Mouse (Mus musculus) adrenal gland, adult (tissue): ENCODE results near the gene Aldh3b1.

Experiments
- DNase-seq, 2 experiments: peaks; one replicate each; pipeline ENCODE4 v3.0.0; 2022 to 2023; ENCODE audit warnings: low spot score in 1 of 2; ENCODE audit not compliant: inconsistent age in 2 of 2

Aldh3b1 gene

DNA sequence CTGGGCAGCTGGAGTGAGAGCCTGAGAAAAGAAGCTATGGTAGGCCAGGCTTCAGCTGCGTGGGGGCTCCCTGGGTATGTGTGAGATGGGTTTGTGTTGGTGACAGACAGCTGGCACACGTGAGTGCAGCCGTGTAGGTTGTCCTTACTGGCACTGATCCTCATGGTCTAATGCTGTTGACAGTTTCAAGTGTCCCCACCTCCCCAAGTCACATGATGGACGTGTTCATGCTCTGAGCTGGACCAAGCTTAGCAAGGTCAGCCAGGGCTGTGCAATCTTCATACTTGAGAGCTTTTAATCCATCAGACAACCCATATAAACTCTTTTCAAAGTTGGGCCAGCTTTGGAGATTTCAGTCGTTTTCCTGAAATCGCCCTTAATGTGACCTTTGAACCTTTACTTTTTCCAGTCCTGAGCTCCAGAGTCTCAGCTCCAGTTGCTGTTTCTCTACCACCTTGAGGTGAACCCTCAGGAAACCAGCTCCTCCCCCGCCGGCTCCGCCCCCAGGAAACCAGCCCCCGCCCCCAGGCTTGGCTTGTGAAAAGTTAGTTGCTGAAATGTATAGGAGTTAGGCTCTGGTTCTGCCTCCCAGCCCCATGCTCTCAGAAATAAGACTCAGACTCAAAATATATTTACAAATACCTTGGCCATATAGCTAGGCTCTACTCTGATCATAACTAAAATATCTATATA lies 16.4 kb upstream of the Aldh3b1 start:
- DNase-seq, result peak in 1 of 2 experiments; percentile 71

DNA sequence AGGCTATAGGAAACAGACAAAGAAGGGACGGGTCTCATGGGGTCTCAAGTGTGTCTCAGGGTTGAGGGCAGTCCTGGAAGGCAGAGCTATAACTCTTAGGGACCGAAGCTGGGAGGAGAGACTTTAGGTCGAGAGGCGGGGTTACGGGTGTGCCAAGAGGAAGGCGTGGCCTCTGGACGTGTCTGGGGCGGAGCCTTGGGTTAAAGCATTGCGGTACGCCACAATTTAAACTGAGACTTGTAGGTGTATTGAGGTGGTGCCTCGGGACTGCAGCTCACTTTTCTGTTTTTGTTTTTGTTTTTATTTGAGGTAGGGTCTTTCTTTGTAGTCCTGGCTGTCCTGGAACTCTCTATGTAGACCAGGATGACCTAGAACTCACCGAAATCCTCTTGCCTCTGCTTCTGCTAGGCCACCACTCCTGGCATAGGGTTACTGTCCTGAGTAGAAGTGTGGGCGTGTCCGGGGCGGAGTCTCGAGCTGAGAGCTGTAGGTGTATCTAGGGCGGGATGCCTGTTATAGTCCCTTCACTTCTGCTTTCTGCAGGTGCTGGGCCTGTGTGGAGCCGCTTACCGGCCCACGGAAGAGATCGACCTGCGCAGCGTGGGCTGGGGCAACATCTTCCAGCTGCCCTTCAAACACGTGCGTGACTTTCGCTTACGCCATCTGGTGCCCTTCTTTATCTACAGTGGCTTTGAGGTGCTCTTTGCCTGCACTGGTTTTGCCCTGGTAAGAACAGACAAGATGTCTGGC lies 13.6 kb upstream of the Aldh3b1 start:
- DNase-seq, result peak; percentile 34 to 74

DNA sequence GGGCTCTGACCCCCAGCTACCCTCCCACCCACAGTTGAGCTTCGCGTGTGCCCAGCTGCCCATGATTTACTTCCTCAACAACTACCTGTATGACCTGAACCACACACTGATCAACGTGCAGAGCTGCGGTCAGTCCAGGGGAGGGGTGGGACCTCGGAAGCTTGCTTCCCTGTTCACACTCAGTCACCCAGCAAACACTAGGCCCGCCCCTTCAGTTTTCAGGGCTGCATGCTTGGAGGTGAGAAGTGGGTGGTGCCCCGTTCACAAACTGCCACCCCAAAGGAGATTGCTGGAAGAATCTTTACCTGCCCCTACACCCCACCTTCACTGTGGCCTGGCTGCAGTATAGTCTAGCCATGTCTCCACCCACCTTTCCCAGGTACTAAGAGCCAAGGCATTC lies 12.7 kb upstream of the Aldh3b1 start:
- no peak for DNase-seq

DNA sequence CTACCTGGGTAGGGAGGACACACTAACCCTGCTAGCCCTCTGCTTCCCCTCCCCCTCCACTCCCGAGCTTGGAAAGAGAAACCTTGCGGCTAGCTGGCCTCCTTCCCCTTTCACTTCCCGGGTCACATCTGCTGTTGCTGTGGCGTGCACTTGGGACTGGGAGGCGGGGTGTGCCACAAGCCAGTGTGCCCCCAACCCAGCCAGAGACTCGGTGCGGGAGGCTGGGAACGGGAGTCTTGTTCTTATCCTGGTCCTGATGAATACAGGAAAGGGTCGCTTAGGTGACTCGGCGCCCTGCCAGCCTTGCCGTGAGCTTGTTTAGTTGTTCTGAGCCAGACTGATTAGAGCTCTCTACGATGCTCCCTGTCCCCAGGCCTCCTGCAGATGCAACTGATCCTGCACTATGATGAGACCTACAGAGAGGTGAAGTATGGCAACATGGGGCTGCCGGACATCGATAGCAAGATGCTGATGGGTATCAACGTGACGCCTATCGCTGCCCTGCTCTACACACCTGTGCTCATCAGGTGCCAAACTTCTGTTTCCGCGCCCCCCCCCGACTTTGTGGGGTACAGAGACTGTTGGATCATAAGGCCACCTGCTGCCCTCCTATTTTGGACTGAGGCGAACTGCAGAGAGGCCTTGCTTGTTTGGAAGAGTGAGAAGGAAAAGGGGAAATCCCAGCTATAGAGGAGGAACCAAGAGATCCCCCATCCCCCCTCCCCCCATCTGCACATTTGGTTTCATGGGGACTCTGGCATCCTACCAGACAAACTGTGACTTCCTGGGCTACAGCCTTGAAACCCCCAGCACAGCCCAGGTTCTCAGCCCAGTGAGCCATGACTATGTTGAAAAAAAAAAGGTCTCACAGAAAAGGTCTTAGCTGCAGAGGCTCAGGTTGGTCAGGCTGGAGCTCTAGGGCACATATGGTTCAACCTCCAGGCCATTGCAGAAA lies 6.6 kb upstream of the Aldh3b1 start:
- peak; percentile 76 to 92 for DNase-seq

DNA sequence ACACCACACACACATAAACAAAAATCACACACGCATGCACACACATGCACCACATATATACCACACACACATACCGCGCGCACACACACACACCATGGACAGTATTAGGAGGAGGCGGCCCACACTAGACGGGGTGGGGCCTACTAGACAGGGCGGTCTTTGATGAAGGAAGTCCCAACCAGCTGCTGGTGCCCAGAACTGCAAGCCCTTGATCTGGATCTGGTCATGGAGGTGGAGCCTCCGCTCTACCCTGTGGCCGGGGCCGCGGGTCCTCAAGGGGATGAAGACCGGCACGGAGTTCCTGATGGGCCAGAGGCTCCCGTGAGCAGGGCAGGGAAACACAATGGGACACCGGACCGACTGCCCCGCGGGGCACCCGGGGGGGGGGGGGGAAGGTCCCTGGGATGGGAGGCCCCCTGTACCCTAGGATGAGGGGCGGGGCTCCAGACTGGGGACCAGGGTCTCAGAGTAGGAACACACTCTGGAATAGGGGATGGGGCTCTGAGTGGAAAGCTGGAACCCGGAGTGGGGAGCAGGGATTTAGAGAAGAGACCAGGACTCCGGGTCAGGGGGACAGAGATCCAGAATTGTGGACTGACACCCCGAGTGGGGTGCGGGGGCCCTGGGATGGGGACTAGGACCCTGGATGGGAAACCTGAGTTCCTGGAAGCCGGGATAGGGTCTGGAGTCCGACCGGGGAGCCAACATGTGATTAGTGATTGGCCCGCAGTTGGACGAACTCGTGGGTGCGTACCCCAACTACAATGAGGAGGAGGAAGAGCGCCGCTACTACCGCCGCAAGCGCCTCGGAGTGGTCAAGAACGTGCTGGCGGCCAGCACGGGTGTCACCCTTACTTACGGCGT lies 5.7 kb upstream of the Aldh3b1 start, which contains the start of gene Unc93b1:
Gene Unc93b1, plus strand, starts transcription at position 155 of the 864 bp plus-strand sequence.
- DNase-seq, result peak; percentile 86 to 95

DNA sequence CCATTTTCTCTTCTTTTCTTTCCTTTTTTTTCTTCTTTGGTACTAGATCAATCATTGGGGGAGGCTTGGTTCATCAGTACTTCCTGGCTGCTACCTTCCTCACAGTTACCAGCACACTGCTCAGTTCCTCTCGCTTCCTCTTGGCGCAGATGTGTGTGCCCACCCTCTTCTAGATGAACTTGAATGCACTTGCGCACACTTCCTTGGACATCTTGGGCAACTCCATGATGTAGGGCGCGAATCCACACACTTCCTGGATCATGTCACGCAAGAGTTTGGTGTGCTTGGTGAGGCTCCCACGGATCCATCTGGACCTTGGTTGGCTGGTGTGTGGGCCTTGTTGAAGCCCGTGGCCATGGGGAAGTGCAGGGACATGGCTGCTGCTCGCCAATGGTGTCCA lies 2.1 kb upstream of the Aldh3b1 start:
- peak; percentile 36 to 48 for DNase-seq

DNA sequence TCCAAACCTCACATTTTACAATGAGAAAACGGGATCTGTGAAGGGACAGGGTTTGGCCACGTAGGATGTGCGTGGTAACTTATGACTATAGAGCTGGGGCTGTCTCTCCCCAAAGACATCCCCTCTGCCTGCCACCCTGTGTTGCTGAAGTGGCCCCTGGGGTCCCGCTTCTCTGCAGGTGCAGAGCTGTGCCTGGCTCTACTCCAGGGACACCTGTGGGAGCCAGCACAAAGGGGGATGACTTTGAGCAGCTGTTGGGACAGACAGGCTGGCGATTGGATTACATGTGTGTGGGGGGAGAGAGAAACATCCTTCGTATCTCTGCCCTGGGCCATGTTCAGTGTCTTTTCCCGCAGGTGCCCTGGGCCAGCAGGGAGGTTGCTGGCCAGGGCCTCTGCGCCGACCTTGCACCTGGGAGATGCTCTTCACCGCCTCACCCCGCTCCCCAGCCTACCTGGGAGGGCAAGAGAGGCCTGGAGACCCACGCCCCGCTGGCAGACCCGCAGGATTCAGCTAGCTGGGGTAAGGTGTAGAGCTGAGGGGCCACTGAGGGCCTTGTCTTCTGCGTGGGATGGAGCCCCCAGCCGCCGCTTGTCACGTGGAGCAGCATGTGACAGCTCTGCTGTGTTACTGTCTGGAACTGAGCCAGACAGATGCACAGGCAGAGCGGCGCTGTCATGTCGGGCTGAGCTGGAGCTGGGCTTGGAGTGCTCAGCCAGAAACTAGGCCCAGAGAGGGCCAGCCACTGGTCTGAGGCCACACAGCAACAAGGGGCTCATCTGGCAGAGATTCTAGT lies 852 bp upstream of the Aldh3b1 start:
- peak; percentile 34 to 60 for DNase-seq

DNA sequence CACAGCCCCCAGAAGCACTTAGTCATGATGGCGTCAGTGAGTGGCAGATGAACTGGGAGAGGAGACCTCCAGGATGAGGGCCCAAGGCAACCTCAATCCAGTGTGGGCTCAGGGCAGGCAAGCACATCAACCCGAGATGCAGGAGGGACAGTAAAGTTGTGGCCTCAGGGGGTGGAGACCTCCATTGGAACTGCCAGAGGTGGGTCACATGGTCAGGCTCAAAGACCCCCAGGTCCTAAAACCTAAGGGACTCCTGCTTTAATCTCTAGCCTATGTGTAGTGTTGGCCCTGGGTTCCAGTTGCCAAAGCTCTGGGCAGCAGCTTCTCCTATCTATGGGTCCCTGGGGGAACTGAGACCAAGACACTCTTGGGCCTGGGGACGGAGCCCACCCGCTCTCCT lies 829 bp downstream of the Aldh3b1 start:
- DNase-seq, result no peak

DNA sequence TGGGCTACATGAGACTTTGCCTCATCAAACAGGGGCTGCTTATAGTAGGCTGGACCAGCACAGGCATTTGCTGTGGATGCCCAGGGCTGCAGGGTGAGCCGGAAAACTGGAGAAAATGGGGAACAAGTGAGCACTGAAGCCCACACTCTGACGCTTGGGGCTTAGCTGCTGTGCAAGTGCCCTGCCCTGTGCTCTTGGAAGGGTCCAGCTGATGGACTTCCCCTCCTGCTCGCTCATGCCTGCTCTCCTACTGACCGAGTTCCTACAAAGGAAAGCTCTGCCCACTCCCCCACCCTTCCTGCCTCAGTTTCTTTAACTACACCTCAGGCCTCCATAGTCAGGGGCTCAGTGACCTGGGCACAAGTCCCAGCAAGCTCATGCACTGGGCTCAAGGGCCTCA lies 1.6 kb downstream of the Aldh3b1 start:
- peak; percentile 11 to 55 for DNase-seq

DNA sequence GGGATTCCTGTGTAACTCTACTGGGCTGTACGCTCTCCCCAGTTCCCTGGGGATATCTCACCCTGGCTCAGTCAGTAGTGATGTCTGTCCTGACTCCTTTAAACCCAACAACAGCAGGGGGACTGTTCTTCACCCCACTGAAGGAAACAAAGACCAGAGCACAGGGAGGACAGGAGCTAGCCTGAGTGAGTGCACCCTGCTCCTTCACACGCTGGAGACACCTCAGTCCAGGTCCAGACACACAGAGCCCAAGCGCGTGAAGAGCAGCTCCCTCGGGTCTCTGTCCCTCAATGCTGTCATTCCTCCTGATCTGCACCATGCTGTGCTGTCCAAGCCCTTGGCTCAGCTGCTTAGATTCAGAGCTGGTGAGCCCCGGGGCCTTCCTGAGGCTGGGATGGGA lies 2.9 kb downstream of the Aldh3b1 start:
- DNase-seq, result peak in 1 of 2 experiments; percentile 51

DNA sequence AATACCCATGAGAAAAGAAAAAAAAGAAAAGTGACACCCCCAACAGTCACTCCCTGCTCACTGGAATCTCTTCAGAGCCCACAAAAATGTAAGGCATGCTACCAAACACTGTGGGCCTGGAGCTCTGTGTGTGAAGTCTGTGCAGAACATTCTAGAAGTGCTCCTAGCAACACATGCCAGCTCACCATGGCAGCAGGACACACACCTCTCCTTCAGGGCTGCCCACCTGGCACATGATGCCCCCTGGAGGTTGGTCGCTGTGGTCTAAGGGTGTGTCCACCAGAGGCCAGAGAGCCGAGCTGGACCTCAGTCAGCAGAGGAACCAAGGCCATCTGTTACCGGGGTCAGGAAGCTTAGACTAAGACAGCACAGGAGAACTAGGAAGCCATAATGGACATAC lies 3.3 kb downstream of the Aldh3b1 start:
- peak in 1 of 2 experiments; percentile 76 for DNase-seq

DNA sequence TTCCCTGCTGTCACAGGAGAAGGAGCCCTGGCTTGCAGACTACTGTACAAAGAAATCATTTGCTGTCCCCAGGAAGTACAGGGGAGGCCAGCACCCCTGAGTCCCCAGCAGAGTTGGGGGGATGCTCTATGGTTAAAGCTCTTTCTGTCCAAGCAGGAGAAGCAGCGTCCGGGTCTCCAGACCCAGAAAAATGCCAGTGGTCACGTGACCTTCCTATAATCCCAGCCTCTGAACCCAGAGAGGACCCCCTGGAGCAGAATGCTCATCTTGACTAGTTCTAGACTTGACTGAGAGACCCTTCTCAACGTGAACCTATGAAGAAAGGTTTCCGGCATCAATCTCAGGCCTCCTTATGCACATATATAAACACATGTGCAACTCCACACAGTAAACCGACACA lies 3.7 kb downstream of the Aldh3b1 start:
- no peak for DNase-seq

DNA sequence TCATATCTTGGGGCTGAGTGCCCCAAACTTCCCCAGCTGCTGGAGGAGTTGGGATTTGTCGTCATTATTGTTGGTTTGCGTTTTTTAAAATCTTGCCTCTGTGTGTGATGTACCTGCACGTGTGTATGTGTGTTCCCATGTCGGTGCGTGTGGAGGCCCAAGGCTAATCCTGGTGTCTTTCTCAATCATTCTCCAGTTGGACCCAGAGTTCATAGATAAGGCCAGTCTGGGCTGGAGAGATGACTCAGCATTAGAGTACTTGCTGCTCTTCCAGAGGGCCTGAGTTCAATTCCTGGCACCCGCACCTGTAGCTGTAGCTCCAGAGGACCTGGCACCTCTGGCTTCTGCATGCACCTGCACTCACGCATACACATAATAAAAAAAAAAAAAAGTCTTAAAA lies 4.7 kb downstream of the Aldh3b1 start:
- peak in 1 of 2 experiments; percentile 53 for DNase-seq

DNA sequence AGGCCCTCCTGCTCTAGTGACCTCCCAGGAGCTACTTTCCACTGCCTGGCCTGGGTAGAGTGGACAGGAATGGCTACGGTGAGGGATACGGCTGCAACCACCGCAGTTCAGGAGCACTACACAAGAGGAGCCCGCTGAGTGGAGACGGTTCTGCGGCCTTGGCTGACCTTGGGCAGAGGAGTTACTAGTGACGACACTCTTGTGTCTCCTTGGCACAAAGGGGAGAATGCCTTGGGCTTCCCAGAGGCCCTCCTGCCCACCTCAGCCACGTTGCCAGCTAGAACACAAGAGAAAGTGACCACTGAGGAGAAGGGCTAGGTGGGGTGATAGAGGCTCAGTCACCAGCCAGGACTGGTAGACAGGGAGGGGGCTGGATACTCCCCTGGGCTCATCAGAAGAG lies 5.4 kb downstream of the Aldh3b1 start:
- DNase-seq, result peak in 1 of 2 experiments; percentile 89

DNA sequence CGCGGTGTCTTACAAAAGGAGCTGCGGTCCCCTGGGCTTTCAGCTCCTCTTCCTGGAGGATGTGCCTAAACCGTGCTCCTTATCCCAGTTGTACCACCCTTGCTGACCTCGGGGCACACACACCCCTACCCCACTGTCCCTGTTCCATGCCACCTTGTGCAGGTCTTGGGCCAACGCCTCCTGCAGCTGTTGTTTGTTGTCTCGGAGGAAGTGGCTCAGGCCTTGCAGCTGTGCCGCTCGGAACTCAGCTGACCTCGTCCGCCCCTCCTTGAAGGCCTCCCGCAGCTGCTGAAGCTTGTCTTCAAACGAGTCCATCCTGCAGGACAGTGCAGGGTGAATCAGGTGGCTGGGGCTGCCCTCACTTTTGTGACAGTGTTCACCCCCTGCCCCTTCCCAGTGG lies 6.0 kb downstream of the Aldh3b1 start:
- peak in 1 of 2 experiments; percentile 78 for DNase-seq

DNA sequence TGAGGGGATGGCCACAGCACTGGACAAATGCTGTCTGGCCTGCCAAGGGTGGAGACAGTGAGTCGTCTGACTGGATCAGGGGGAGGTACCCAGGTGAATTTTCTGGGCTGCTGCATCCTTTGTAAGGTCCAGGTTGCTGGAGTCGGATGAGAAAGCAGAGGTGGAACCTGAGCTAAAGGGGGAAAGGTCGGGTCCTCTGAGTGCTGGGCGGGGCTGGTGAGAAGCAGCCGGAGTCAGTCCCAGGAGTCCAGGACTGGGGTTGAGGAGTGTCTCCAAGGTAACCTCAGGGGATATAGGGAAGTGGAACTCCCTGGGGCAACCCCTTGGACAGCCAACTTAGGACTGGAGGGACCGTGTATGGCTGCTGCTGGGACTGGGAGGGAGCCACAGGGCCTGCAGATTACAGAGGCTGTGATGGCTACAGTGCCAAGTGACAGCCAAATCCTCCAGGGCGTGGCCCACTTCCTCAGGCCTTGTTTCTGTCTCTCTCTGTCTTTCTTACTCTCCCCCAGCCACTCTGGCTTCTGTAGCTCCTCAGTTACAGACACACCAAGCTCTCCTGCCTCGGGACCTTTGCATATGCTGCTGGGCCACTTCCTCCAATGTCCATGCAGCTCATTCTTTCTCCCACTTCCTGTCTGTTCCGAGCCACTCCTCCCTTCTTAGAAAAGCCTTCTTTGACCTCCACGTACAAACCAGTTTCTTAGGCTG lies 6.8 kb downstream of the Aldh3b1 start:
- no peak for DNase-seq

DNA sequence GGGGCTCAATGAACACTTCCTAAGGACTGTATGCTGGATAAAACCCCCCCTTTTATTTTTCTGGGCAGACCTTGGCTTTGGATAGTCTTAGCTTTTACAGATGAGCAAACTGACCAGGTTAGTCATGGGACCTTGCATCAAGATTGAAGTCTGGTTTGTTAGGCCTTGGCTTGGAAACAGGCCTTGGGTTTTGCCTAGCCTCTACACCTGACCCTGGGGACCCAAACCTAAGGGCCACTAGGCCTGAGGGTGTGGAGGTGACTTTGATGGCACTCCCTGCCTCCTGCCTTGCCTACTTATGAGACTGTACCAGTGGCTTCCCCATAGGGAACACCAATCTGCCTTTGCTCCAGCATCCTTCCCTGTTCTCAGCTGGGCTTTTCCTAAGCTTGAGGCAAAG lies 9.7 kb downstream of the Aldh3b1 start:
- peak in 1 of 2 experiments; percentile 82 for DNase-seq

DNA sequence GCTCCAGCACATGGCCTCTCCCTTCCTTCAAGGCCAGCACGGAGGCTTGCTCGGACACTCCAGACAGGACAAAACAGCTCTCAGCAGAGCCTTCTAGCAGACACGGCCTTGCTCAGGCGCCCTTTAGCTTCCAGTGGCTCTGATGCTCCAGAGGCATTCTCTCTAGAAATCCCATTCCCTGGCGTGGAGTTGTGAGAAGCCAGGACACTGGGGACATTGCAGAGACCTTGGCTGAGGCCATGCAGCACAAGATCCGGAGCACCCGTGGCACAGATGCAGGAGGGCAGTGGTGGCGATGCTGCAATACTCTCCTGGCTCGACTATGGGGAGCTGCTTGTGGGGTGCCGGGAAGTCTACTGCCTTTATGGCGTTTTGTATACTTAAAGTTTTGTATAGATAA lies 12.9 kb downstream of the Aldh3b1 start:
- peak in 1 of 2 experiments; percentile 79 for DNase-seq

DNA sequence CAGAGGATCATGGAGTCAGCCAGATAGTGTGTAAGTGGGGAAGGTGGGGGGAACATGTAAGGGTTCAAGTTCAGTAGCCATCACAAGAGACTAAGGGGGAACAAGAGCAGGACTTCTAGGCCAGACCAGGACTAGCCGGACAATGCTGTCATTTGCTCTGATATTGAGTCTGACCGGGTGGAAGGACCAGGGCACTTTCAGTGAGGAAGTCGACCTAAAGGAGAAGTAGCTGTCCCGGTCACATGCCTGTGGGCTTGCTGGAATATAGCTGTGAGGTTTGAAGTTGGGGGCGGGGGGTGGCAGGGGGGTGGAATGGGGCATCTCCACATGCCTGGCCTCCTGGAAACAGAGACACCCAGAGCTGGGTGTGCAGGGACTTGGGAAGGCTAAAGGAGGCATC lies 15.1 kb downstream of the Aldh3b1 start:
- no peak for DNase-seq
